Mouse (Mus musculus) CH12.LX (cell line): Measurements from ENCODE around the gene Tmem178b.

Experiments used
- CHD2 ChIP-seq: IDR thresholded peaks from 2 replicates; pipeline ENCODE4 v1.6.1; 2011; ENCODE audit warnings: low read length, improper control_type of control experiment
- CTCF ChIP-seq, 2 experiments: IDR thresholded peaks in 1 of 2; conservative IDR thresholded peaks in 1 of 2; 2 replicates each; pipeline ENCODE4 v1.5.1; 2011 to 2012; ENCODE audit warnings: low read depth in 2 of 2, low read length in 2 of 2, improper control_type of control experiment in 1 of 2, inconsistent platforms in 1 of 2, mild to moderate bottlenecking in 1 of 2, moderate library complexity in 1 of 2
- EP300 ChIP-seq: IDR thresholded peaks from 2 replicates; pipeline ENCODE4 v1.6.1; 2011; ENCODE audit warnings: low read length, improper control_type of control experiment
- JUND ChIP-seq: conservative IDR thresholded peaks from 2 replicates; pipeline ENCODE4 v1.6.1; 2011; ENCODE audit warnings: low read depth, low read length, improper control_type of control experiment
- RAD21 ChIP-seq: IDR thresholded peaks from 2 replicates; pipeline ENCODE4 v1.6.1; 2011; ENCODE audit warnings: low read depth, mild to moderate bottlenecking, low read length, improper control_type of control experiment, moderate library complexity
- TCF12 ChIP-seq: IDR thresholded peaks from 2 replicates; pipeline ENCODE4 v1.6.1; 2014; ENCODE audit warnings: low read depth, mild to moderate bottlenecking, inconsistent platforms, low read length, improper control_type of control experiment
- USF1 ChIP-seq: IDR thresholded peaks from 2 replicates; pipeline ENCODE4 v1.6.1; 2014; ENCODE audit warnings: low read depth, mild to moderate bottlenecking, inconsistent platforms, low read length, improper control_type of control experiment

- TF ChIP-seq TCF12 (no peak), EP300 (no peak), CTCF (conservative IDR thresholded peaks at IDR 0.05 in 1 of 2, IDR thresholded peaks at IDR 0.05 in 1 of 2; ENCODE audit: low read depth in 2 of 2, low read length in 2 of 2) (no peak), CHD2 (no peak), JUND (no peak), RAD21 (no peak), USF1 (no peak)
These were observed 347.6 kb downstream of the Tmem178b start for GRCm38 (mm10) chr6:40220634-40221120.
